Mouse (Mus musculus) heart, embryonic 14.5 days (tissue): ENCODE measurements around the gene Fopnl. TPM values are rescaled to one million over a fixed set of nuclear protein-coding genes. Genes with fewer than 3 reads are reported as not detected.

Experiments
- ATAC-seq: fragments of 200-750 bp; cut with Nextera tagmentation; 2 replicates; pipeline ENCODE4 v1.8.0; 2017; ENCODE audit warnings: low read depth, moderate TSS enrichment; ENCODE audit not compliant: insufficient number of reproducible peaks, insufficient read depth, low FRiP score
- H3K27ac ChIP-seq, 2 experiments: fragments of 200-500 bp in 1 of 2; fragments of 300-500 bp in 1 of 2; sonication (generic) in 1 of 2; replicated peaks in 1 of 2; 2 replicates each; pipeline ENCODE4 v1.5.1; 2012 to 2014; ENCODE audit warnings: low read depth in 2 of 2, low read length in 2 of 2, control low read depth in 1 of 2, mild to moderate bottlenecking in 1 of 2, mixed read lengths in 1 of 2; ENCODE audit not compliant: control insufficient read depth in 1 of 2, insufficient read depth in 1 of 2
- H3K27me3 ChIP-seq: fragments of 300-500 bp; sonication (generic); 2 replicates; pipeline ENCODE4 v1.6.1; 2014; ENCODE audit warnings: mild to moderate bottlenecking, low read length, control low read depth; ENCODE audit not compliant: control insufficient read depth, insufficient read depth
- H3K36me3 ChIP-seq: fragments of 300-500 bp; sonication (generic); 2 replicates; pipeline ENCODE4 v1.6.1; 2014; ENCODE audit warnings: mild to moderate bottlenecking, control low read depth, low read length, mixed read lengths; ENCODE audit not compliant: control insufficient read depth, insufficient read depth
- H3K4me1 ChIP-seq, 2 experiments: fragments of 200-500 bp in 1 of 2; fragments of 300-500 bp in 1 of 2; sonication (generic) in 1 of 2; 2 replicates each; pipeline ENCODE4 v1.6.1; 2012 to 2014; ENCODE audit warnings: low read length in 2 of 2, control low read depth in 1 of 2, mixed read lengths in 1 of 2; ENCODE audit not compliant: control insufficient read depth in 2 of 2, insufficient read depth in 2 of 2
- H3K4me2 ChIP-seq: fragments of 300-500 bp; sonication (generic); 2 replicates; pipeline ENCODE4 v1.6.1; 2014; ENCODE audit warnings: mild to moderate bottlenecking, low read length
- H3K4me3 ChIP-seq, 2 experiments: fragments of 200-500 bp in 1 of 2; fragments of 300-500 bp in 1 of 2; sonication (generic) in 1 of 2; 2 replicates each; pipeline ENCODE4 v1.5.1; 2012 to 2014; ENCODE audit warnings: low read length in 2 of 2, mild to moderate bottlenecking in 2 of 2, control low read depth in 1 of 2, low read depth in 1 of 2, moderate library complexity in 1 of 2; ENCODE audit not compliant: control insufficient read depth in 1 of 2, insufficient read depth in 1 of 2
- H3K9ac ChIP-seq: fragments of 300-500 bp; sonication (generic); 2 replicates; pipeline ENCODE4 v1.6.1; 2014; ENCODE audit warnings: mild to moderate bottlenecking, low read length
- H3K9me3 ChIP-seq: fragments of 300-500 bp; sonication (generic); 2 replicates; pipeline ENCODE4 v1.6.1; 2016; ENCODE audit warnings: low read length, control low read depth; ENCODE audit not compliant: control insufficient read depth
- WGBS: fragments of 180-500 bp; shearing (Covaris S2); extraction: QIAGEN DNeasy Blood & Tissue Kit; methylation state at CpG from one replicate; pipeline ENCODE4 v1.1.7; 2014; 5-methylcytosine and 5-hydroxymethylcytosine counted together
- polyA plus RNA-seq: library from polyadenylated mRNA; unstranded; fragments of >200 nt; fragmentation: Nextera tagmentation; extraction: Ambion mirVana; gene quantifications from 2 replicates; pipeline ENCODE4 v1.2.1, GENCODE M21; 2014

Fopnl gene
- polyA plus RNA-seq, 1 experiment from 2014 or later = 131 TPM

GRCm38 (mm10) chr16:14360931-14361330, 43.7 kb upstream of the Fopnl start:
- Histone ChIP-seq H3K4me1 (peaks cover 2 to 4% of the 10 kb centered on the region in 2 experiments; a peak in 1 of 4 replicates), H3K36me3 (no peaks in the 10 kb centered on the region), H3K27ac (no peak overlapping the region), H3K4me2 (peak overlapping the region; percentile 96), H3K4me3 (peak overlapping the region; percentile 52 to 61), H3K27me3 (peaks cover 29% of the 10 kb centered on the region), H3K9me3 (no peaks in the 10 kb centered on the region), H3K9ac (peak overlapping the region; percentile 74)
- 5% methylated on average over 7 of the region's 7 CpGs for WGBS
- ATAC-seq = no peak

GRCm38 (mm10) chr16:14358531-14358930, 41.3 kb upstream of the Fopnl start:
- no peak overlapping the region for H3K27ac ChIP-seq
- ATAC-seq = no peak
- no peaks in the 10 kb centered on the region for H3K9me3 ChIP-seq
- H3K4me1 ChIP-seq = peaks cover 2 to 4% of the 10 kb centered on the region in 2 experiments; a peak in 1 of 4 replicates
- peaks cover 26% of the 10 kb centered on the region for H3K27me3 ChIP-seq
- H3K36me3 ChIP-seq = no peaks in the 10 kb centered on the region
- no peak overlapping the region for H3K4me2 ChIP-seq
- WGBS = 48% methylated on average over 1 of the region's 1 CpGs
- no peak overlapping the region for H3K4me3 ChIP-seq
- no peak overlapping the region for H3K9ac ChIP-seq

- ATAC-seq = no peak
- Histone ChIP-seq H3K9ac (no peak overlapping the region), H3K9me3 (no peaks in the 10 kb centered on the region), H3K4me1 (peaks cover 2 to 4% of the 10 kb centered on the region in 2 experiments; a peak in 1 of 4 replicates), H3K27ac (no peak overlapping the region), H3K4me3 (no peak overlapping the region), H3K4me2 (no peak overlapping the region), H3K36me3 (no peaks in the 10 kb centered on the region), H3K27me3 (peaks cover 25% of the 10 kb centered on the region)
- WGBS = 65% methylated on average over 2 of the region's 2 CpGs
Observed at GRCm38 (mm10) chr16:14357859-14358258, 40.7 kb upstream of the Fopnl start.

GRCm38 (mm10) chr16:14352663-14353062, 35.5 kb upstream of the Fopnl start:
- no peak overlapping the region for H3K9ac ChIP-seq
- WGBS = 61% methylated on average over 5 of the region's 5 CpGs
- ATAC-seq = no peak
- H3K4me2 ChIP-seq = no peak overlapping the region
- H3K4me3 ChIP-seq = no peak overlapping the region
- no peaks in the 10 kb centered on the region for H3K9me3 ChIP-seq
- H3K4me1 ChIP-seq = no peaks in the 10 kb centered on the region
- no peak overlapping the region for H3K27ac ChIP-seq
- no peaks in the 10 kb centered on the region for H3K36me3 ChIP-seq
- no peaks in the 10 kb centered on the region for H3K27me3 ChIP-seq

GRCm38 (mm10) chr16:14352234-14352633, 35.0 kb upstream of the Fopnl start:
- Histone ChIP-seq H3K9me3 (no peaks in the 10 kb centered on the region), H3K9ac (no peak overlapping the region), H3K4me2 (no peak overlapping the region), H3K4me3 (no peak overlapping the region), H3K27ac (no peak overlapping the region), H3K27me3 (no peaks in the 10 kb centered on the region), H3K36me3 (no peaks in the 10 kb centered on the region), H3K4me1 (no peaks in the 10 kb centered on the region)
- WGBS = 73% methylated on average over 3 of the region's 3 CpGs
- no peak for ATAC-seq

GRCm38 (mm10) chr16:14351571-14351970, 34.4 kb upstream of the Fopnl start:
- ATAC-seq = no peak
- H3K4me2 ChIP-seq = no peak overlapping the region
- H3K4me3 ChIP-seq = no peak overlapping the region
- H3K9ac ChIP-seq = no peak overlapping the region
- H3K36me3 ChIP-seq = no peaks in the 10 kb centered on the region
- H3K4me1 ChIP-seq = no peaks in the 10 kb centered on the region
- H3K27me3 ChIP-seq = no peaks in the 10 kb centered on the region
- H3K27ac ChIP-seq = no peak overlapping the region
- H3K9me3 ChIP-seq = no peaks in the 10 kb centered on the region

GRCm38 (mm10) chr16:14344967-14345366, 27.8 kb upstream of the Fopnl start:
- Histone ChIP-seq H3K27me3 (no peaks in the 10 kb centered on the region), H3K36me3 (no peaks in the 10 kb centered on the region), H3K4me2 (no peak overlapping the region), H3K4me3 (no peak overlapping the region), H3K9me3 (no peaks in the 10 kb centered on the region), H3K9ac (no peak overlapping the region), H3K27ac (no peak overlapping the region), H3K4me1 (no peaks in the 10 kb centered on the region)
- no peak for ATAC-seq
- WGBS = 46% methylated on average over 3 of the region's 3 CpGs

GRCm38 (mm10) chr16:14328156-14328555, 11.0 kb upstream of the Fopnl start:
- H3K27me3 ChIP-seq = no peaks in the 10 kb centered on the region
- whole genome bisulfite sequencing = 38% methylated on average over 1 of the region's 1 CpGs
- H3K27ac ChIP-seq = no peak overlapping the region
- H3K4me1 ChIP-seq = no peaks in the 10 kb centered on the region
- H3K4me3 ChIP-seq = no peak overlapping the region
- ATAC-seq = no peak
- no peaks in the 10 kb centered on the region for H3K9me3 ChIP-seq
- no peak overlapping the region for H3K9ac ChIP-seq
- no peak overlapping the region for H3K4me2 ChIP-seq
- no peaks in the 10 kb centered on the region for H3K36me3 ChIP-seq
